Mouse (Mus musculus) gastrocnemius, adult 8-10 months (tissue): ENCODE results near the gene Tnr. TPM values are rescaled to one million over a fixed set of nuclear protein-coding genes. Genes with fewer than 3 reads are reported as not detected.

ENCODE experiments used
- DNase-seq, 2 experiments: peaks; one replicate each; pipeline ENCODE4 v3.0.0; 2022; ENCODE audit warnings: low spot score in 2 of 2
- total RNA-seq, 4 experiments: library from RNA; stranded (reverse); gene quantifications; 2 replicates each; pipeline ENCODE4 v1.2.4; 2022

The Tnr gene
- total RNA-seq, 4 experiments from 2014 or later, result 0.05 TPM; not detected in 3

- no peak for DNase-seq
Measured at GRCm38 (mm10) chr1:159861782-159862474, 338.4 kb downstream of the Tnr start.

GRCm38 (mm10) chr1:159865696-159866095, 342.1 kb downstream of the Tnr start:
- DNase-seq, result no peak

- DNase-seq, result no peak
Measured at GRCm38 (mm10) chr1:159869619-159870441, 346.3 kb downstream of the Tnr start.

GRCm38 (mm10) chr1:159872866-159873265, 349.3 kb downstream of the Tnr start:
- no peak for DNase-seq

- no peak for DNase-seq
Measured at GRCm38 (mm10) chr1:159878681-159879080, 355.1 kb downstream of the Tnr start.

GRCm38 (mm10) chr1:159879866-159880265, 356.3 kb downstream of the Tnr start:
- no peak for DNase-seq

- no peak for DNase-seq
Measured at GRCm38 (mm10) chr1:159885476-159885875, 361.9 kb downstream of the Tnr start.

- DNase-seq, result no peak
Measured at GRCm38 (mm10) chr1:159888611-159889010, 365.0 kb downstream of the Tnr start.

- no peak for DNase-seq
Measured at GRCm38 (mm10) chr1:159889012-159889765, 365.6 kb downstream of the Tnr start.

- no peak for DNase-seq
Measured at GRCm38 (mm10) chr1:159890524-159890923, 367.0 kb downstream of the Tnr start.

- no peak for DNase-seq
Measured at GRCm38 (mm10) chr1:159895094-159895493, 371.5 kb downstream of the Tnr start.

GRCm38 (mm10) chr1:159899991-159900390, 376.4 kb downstream of the Tnr start:
- no peak for DNase-seq

- no peak for DNase-seq
Measured at GRCm38 (mm10) chr1:159900639-159901038, 377.1 kb downstream of the Tnr start.

- DNase-seq, result no peak
Measured at GRCm38 (mm10) chr1:159901366-159902119, 378.0 kb downstream of the Tnr start.

GRCm38 (mm10) chr1:159902120-159902497, 378.5 kb downstream of the Tnr start:
- DNase-seq, result no peak

GRCm38 (mm10) chr1:159911006-159911405, 387.4 kb downstream of the Tnr start:
- DNase-seq, result no peak

GRCm38 (mm10) chr1:159914726-159915125, 391.2 kb downstream of the Tnr start:
- DNase-seq, result no peak

- no peak for DNase-seq
Measured at GRCm38 (mm10) chr1:159920571-159920970, 397.0 kb downstream of the Tnr start.

- DNase-seq, result peak; percentile 5 to 27
Measured at GRCm38 (mm10) chr1:159923010-159923409, 399.4 kb downstream of the Tnr start.

- no peak for DNase-seq
Measured at GRCm38 (mm10) chr1:159924105-159924504, 400.5 kb downstream of the Tnr start.

- DNase-seq, result no peak
Measured at GRCm38 (mm10) chr1:159924684-159925083, 401.1 kb downstream of the Tnr start.
